Mouse (Mus musculus) brain, embryonic 18.5 days (tissue): ENCODE data around the gene Olfr1249.
"Not testable (repeated sequence)": the region's sequence is repeated elsewhere in the genome, so short reads cannot be mapped to it uniquely, and the experiment has no call there.

ENCODE experiments used
- DNase-seq: peaks from one replicate; pipeline ENCODE4 v3.0.0-alpha.2; 2012; ENCODE audit warnings: low read depth, low spot score

Gene Olfr1249

GRCm38 (mm10) chr2:89634883-89635282 is at the start of gene Olfr1249:
TSS of gene Olfr1249 (minus strand) at chr2:89634983.
- no peak for DNase-seq

GRCm38 (mm10) chr2:89671836-89672235 is 37.1 kb upstream of the Olfr1249 start, which contains the start of gene Olfr1251:
TSS of gene Olfr1251 (minus strand) at chr2:89671936.
- DNase-seq, result no peak

GRCm38 (mm10) chr2:89661367-89661766 is 26.6 kb upstream of the Olfr1249 start, which contains the start of gene Olfr1250:
TSS of gene Olfr1250 (minus strand) at chr2:89661467.
- no peak for DNase-seq

GRCm38 (mm10) chr2:89618145-89618544 is 16.6 kb downstream of the Olfr1249 start, which contains the start of gene Olfr1248:
TSS of gene Olfr1248 (minus strand) at chr2:89618245.
- DNase-seq, result not testable (repeated sequence)

GRCm38 (mm10) chr2:89614030-89614429 is 20.8 kb downstream of the Olfr1249 start, which contains the start of gene Olfr1247:
TSS of gene Olfr1247 (minus strand) at chr2:89614130.
- DNase-seq, result no peak

- no peak for DNase-seq
Observed at GRCm38 (mm10) chr2:89593057-89593456, 41.7 kb downstream of the Olfr1249 start, which contains the start of gene Olfr1246. TSS of gene Olfr1246 (minus strand) at chr2:89593157.
